Mouse (Mus musculus): Measurements from ENCODE around the gene Rhbdf2.

Rhbdf2 gene

DNA sequence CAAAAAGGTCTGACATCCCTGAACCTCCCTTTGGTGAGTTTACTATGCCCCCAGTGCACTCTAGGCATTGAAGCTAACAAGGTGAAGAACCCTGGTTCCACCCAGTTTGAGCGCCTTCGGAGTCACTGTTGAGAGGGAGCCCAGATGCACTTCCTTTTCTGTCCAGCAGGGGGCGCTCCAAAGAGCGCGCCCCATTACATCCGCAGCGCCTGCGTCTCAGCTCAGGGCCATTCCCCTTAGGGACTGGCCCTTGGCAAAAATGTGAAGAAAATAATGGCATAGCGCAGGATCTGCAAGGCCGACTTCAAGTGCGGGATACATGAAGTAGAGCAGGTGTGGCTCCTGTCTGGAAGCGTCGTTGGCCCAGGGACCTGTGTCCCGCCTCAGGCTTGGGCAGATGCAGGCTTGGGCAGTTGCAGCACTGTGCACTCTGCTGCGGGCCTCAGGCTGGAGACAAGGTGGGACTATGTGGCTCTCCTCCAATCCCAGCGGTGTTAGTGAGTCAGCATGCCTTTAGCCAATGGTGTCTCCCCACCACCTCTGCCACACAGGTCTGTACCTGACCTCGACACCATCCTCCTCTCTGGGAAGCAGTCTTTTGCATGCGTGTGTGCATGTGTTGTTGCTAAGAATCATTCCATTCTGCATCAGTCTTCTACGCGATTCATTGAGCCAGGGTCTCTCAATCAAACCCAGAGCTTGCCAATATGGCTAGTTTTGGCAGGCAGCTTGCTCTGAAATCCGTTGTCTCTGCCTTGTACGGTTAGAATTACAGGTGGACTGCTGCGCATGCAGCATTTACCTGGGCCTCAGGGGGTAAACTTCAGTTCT lies 39.8 kb downstream of the Rhbdf2 start:
- DNase-seq (ENCODE audit: low read depth) = peak; percentile 64

- DNase-seq (ENCODE audit: low read depth) = no peak
Observed at GRCm38 (mm10) chr11:116586310-116586709, 40.5 kb downstream of the Rhbdf2 start, which contains the start of gene Aanat. Gene Aanat (plus strand): TSS chr11:116586432.

DNA sequence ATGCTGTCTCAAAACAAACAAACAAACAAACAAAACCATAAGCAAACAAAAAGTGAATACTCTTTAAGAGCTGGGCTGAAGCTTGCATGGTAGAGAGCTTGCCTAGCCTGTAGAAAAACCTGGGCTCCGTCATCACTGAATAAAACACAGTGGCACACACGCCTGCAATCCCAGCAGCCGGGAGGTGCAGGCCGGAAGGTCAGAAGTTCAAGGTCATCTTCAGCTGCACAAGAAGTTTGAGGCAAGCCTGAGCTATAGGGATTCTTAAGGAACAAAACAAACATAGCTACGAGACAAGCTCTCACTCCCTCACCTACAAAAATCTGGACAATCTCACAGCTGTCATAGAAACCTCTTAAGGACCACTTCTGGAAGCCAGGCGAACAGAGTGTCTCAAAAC lies 41.1 kb downstream of the Rhbdf2 start:
- no peak for DNase-seq (ENCODE audit: low read depth)

DNA sequence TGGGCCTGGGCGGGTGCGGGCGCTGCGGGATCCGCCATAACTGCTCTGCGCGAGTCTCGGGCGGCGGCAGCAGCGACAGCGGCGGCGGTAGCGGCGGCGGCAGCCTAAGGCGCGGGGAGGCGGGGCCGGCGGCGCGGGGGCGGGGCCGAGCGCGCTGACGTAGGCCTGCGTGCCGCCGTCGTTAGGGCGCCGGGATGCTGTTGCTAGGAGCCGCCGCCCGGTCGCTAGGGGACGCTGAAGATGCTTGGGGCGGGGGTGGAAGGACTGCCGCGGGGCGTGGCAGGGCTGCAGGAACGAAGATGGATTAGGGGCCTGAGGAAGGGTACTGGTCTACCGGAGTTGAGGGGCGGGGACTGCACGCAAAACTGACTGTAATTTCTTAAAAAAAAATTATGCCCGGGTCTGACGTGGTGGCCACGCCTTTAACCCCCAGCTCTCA lies 45.4 kb downstream of the Rhbdf2 start, which contains the start of gene Ube2o:
Gene Ube2o (minus strand): TSS at position 72 of the 439 bp plus-strand sequence.
- DNase-seq (ENCODE audit: low read depth) = peak; percentile 64

DNA sequence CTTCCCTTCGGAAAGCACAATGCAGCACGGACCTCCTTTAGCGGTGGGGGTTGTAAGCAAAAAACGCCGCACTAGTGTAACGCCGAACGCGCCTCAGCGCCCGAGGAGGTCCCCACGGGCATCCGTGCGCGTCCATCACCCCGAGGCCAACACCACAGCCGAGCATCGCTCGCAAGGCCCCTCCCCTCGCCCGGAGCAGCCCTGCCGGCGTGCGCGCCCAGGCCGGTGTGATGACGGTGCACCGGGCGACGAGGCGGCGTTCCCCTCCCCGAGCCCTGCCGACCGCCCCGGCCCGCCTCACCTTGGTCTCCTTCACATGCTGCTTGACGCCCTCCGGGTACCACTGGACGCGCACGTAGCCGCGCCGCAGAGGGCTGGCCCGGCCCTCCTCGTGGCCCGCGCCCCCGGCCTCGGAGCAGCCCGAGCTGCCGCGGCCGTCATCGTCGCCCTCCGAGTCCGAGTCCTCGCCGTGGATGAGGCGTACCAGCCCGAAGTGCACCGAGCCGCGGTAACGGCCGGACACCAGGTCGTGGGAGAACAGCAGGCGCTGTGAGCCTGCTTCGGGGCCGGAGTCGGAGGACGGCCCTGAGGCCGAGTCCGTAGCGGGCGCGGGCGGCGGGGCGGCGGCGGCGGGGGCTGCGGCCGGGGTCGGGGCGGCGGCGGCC lies 46.0 kb downstream of the Rhbdf2 start:
- DNase-seq (ENCODE audit: low read depth) = no peak

DNA sequence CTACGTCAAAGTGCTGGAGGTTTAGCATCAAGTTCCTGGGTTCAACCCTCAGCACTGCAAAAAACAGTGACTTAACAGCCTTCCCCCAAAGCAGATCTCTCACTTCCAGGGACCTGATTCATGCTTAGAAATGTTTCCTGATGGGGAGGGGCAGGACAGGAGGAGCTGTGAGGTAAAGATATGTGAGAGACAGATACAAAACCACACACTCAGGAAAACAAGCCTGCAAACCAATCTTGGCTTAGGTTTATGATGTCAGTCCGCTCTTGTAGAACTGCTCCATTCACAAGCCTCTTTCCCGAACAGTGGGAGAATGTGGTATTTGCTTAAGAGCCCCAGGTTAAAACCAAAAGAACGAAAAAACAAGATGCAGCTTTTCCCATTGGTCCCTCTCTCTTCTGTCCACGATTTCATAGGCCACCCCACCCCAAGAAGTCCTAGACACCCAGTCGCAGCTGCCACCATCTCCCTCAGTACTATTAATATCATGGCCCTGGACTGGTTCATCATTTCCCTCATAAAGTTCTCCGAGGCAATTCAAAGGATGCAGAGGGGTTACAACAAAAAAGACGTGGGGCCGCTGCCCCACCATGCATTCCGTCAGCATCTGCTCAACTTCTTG lies 46.7 kb downstream of the Rhbdf2 start:
- DNase-seq (ENCODE audit: low read depth) = peak; percentile 38

- no peak for DNase-seq (ENCODE audit: low read depth)
Observed at GRCm38 (mm10) chr11:116579280-116579679, 47.5 kb downstream of the Rhbdf2 start.

DNA sequence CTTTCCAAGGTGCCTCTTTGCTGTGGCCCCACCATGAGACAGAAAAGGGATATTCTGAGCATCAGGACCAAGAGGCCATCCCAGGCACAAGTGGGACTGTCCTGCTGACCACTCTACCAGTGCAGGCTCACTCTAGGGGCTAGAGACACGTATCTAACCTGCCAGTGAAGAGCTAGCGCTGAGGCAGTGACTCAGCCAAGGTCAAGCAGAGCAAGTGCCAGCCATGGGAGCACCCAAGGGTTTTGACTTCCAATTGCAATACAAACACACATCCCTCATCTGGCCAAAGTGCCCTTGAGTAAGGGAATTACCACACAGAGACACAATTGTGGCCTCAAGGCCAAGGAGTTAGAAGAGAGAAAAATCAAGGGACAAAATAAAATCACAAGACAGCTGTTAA lies 51.4 kb downstream of the Rhbdf2 start:
- DNase-seq (ENCODE audit: low read depth) = no peak

DNA sequence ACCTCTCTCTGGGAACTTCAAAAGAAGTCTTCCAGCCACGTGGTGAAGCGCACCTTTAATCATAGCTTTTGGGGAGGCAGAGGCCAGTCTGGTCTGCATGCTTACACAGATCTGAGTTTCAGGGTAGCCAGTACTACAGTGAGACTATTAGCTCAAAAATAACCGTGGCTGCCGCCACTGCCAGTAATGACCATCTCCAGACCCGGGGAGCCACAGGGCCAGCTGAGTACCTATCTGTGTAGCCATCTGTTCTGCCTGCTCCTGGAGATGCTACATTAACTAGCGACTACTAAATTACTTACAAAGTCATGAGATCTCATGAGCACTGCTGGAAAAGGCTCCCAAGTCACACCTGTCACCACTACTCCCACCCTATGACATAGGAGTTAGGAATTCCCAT lies 51.8 kb downstream of the Rhbdf2 start:
- DNase-seq (ENCODE audit: low read depth) = no peak

GRCm38 (mm10) chr11:116574486-116574885 lies 52.3 kb downstream of the Rhbdf2 start:
- DNase-seq (ENCODE audit: low read depth) = no peak

DNA sequence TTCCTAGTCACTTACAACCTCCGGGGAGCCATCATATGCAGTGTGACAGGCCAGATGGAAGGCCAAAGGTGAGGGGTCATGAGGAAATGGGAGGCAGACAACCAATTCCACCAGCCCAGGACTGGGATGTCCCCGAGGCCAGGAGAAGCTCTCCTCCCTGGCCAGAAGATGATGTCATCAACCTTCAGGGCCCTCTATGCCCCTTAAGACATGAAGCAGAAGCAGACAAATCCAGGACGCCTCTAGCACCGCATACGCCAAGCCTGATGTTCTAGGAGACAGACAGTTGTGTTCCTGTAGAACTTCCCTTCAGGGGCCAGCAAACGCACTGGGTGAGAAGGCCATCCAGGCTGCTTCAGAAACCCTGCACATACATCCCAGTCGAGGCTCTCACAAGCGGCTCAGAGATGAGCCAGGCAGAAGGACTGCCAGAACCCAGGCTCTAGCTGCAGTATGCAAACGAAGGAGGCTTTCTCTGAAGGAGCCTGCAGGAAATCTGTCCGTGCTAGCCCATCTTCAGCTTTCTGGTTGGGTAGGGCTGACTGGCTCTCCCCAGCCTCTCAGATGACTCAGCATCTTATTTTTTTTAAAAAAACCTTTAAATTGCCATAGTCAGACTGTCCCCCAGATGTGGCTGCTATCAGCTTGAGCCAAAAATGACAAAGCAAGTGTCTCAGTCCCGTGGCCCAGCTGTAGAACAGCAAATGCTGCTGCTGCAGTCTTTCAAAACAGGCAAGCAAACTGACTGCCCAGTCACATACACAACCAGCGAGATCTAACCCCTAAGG lies 53.9 kb downstream of the Rhbdf2 start:
- DNase-seq (ENCODE audit: low read depth) = no peak

DNA sequence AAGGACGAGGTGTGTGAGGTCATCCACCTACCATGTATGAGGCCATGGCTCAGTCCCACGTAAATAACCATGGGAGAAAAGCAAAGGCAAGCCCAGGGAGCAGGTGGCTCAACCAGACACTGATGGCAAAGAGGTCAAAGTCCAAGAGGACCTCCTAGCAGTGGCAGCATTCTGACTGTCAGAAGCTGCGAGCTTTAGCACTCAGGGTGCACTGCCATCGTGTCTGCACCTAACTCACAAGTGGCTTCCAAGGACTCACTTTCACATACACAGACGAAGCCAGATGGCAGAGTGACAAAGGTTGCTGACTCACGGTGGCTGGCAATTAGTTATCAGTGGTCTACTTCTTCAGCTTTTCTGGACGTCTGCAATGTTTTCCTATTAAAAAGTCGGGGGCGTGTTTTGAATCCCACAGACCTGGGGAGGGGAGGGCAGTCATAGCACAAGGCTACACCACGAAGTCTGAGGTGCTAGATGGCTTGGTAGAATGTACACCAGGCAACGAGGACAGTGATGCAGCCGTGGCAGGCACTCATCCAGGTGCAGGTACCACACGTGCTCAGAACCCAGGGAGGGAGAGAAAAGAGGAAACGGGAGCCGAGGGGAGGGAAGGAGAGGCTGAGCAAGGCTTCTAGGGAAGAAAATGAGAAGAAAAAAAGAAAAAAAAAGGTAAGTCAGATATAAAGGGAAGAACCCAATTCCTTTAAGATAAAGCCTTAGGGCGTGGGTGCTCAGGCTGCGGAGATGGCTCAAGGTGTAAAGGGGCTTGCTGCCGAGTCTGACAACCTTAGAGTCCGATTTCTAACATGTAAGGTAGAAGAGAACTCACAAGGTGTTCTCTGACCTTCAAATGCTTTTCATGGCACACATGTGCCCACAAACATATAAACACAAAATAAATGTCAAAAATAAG lies 54.8 kb downstream of the Rhbdf2 start:
- no peak for DNase-seq (ENCODE audit: low read depth)

GRCm38 (mm10) chr11:116570821-116571220 lies 56.0 kb downstream of the Rhbdf2 start:
- no peak for DNase-seq (ENCODE audit: low read depth)

DNA sequence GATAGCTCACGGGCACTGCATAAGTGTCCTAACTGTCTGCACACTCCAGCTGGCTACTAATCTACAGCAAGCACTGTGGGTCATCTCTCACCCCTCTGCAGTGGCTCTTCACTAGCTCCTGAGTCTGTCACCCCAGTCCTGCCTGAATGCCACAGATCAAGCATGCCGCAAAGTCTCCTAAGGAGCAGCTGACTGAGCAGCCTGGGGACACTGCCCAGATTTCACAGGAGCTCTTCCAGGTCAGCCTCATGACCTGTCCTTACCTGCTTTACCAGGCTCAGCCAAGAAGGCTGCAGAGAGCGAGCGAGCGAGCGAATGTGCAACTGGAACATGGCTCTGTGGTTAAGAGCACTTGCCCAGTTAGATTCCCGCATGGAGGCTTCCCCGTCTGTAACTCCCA lies 59.3 kb downstream of the Rhbdf2 start:
- DNase-seq (ENCODE audit: low read depth) = no peak

GRCm38 (mm10) chr11:116565283-116566041 lies 61.4 kb downstream of the Rhbdf2 start:
- DNase-seq (ENCODE audit: low read depth) = no peak

GRCm38 (mm10) chr11:116556308-116556707 lies 70.5 kb downstream of the Rhbdf2 start:
- DNase-seq (ENCODE audit: low read depth) = no peak

GRCm38 (mm10) chr11:116555572-116555971 lies 71.2 kb downstream of the Rhbdf2 start:
- DNase-seq (ENCODE audit: low read depth) = no peak

DNA sequence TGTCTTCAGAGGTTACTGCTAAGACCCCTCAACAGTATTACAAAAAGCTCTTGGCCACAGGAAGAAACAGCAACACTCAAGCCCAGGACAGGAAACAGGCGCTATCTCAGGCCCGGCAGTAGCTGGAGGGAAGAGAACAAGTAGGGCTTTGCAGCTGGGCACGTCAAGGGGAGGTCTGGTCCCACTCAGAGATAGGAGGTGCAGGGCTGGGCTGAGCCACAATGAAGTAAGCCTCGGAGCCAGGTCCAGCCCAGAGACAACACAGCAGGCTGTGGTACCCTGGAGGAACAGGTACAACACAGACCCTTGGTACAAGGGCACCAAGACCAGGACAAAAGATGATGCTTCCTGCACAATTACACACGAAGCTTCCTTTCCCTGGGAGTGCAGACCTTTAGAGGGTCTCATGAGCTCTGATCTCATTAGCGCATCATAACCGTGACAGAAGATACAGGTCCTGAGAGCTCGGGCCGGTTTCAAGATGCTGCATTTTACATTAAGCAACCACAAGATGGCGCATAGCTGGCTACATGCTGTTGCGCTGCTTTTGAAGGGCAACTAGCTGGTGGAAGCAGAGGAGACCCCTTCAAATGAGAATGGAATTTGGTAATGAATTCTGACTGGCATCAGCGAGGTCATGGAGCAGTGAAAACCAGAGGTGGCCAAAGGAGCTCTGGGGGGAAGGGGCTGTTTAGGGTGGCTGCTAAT lies 72.5 kb downstream of the Rhbdf2 start:
- DNase-seq (ENCODE audit: low read depth) = no peak

GRCm38 (mm10) chr11:116552194-116552593 lies 74.6 kb downstream of the Rhbdf2 start:
- DNase-seq (ENCODE audit: low read depth) = no peak

DNA sequence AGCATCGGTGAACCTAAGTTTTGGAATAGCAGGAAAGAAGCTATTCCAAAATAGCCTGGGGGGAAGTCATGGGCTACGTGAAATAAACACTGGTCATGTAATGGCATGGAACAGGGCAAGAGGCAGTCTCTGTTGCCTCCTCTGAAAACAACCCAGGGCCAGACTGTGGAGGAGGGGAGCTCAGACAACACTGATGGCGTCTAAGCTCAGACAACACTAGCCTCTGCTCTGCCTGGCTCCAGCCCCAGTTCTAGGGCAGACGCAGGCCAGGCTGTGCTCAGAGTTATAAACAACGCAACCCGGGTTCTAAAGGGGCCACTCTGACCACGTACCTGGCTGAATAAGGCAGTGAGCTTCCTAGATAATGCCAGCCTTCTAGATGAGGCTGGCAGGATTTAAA lies 76.1 kb downstream of the Rhbdf2 start:
- DNase-seq (ENCODE audit: low read depth) = no peak
